Mouse (Mus musculus) neural tube, embryonic 14.5 days (tissue): ENCODE measurements around the gene Alg6. TPM values are rescaled to one million over a fixed set of nuclear protein-coding genes. Genes with fewer than 3 reads are reported as not detected.

Source experiments
- ATAC-seq: fragments of 200-750 bp; cut with Nextera tagmentation; 2 replicates; pipeline ENCODE4 v1.8.0; 2017; ENCODE audit warnings: low read depth, mild to moderate bottlenecking, moderate TSS enrichment, moderate library complexity
- H3K27ac ChIP-seq: fragments of 300-500 bp; sonication (generic); 2 replicates; pipeline ENCODE4 v1.5.1; 2014; ENCODE audit warnings: low read depth, mild to moderate bottlenecking, control low read depth, low read length, moderate library complexity, mixed read lengths
- H3K27me3 ChIP-seq: fragments of 300-500 bp; sonication (generic); 2 replicates; pipeline ENCODE4 v1.6.1; 2014; ENCODE audit warnings: low read length; ENCODE audit not compliant: control insufficient read depth, insufficient read depth
- H3K36me3 ChIP-seq: fragments of 300-500 bp; sonication (generic); 2 replicates; pipeline ENCODE4 v1.6.1; 2014; ENCODE audit warnings: low read length, mixed read lengths; ENCODE audit not compliant: control insufficient read depth, insufficient read depth
- H3K4me1 ChIP-seq: fragments of 300-500 bp; sonication (generic); 2 replicates; pipeline ENCODE4 v1.6.1; 2014; ENCODE audit warnings: low read length; ENCODE audit not compliant: control insufficient read depth, insufficient read depth
- H3K4me2 ChIP-seq: fragments of 300-500 bp; sonication (generic); 2 replicates; pipeline ENCODE4 v1.6.1; 2014; ENCODE audit warnings: mild to moderate bottlenecking, low read depth, low read length, control low read depth
- H3K4me3 ChIP-seq: fragments of 300-500 bp; sonication (generic); 2 replicates; pipeline ENCODE4 v1.5.1; 2014; ENCODE audit warnings: low read depth, low read length, control low read depth, mixed read lengths
- H3K9ac ChIP-seq: fragments of 300-500 bp; sonication (generic); replicated peaks from 2 replicates; pipeline ENCODE4 v1.6.1; 2014; ENCODE audit warnings: low read depth, mild to moderate bottlenecking, control low read depth, low read length, mixed read lengths
- H3K9me3 ChIP-seq: fragments of 300-500 bp; sonication (generic); 2 replicates; pipeline ENCODE4 v1.6.1; 2016; ENCODE audit warnings: low read length; ENCODE audit not compliant: control insufficient read depth
- WGBS: fragments of 180-500 bp; shearing (Covaris S2); extraction: QIAGEN DNeasy Blood & Tissue Kit; methylation state at CpG from one replicate; pipeline ENCODE4 v1.1.7; 2014; 5-methylcytosine and 5-hydroxymethylcytosine counted together
- polyA plus RNA-seq: library from polyadenylated mRNA; unstranded; fragments of >200 nt; fragmentation: Nextera tagmentation; extraction: Ambion mirVana; gene quantifications from 2 replicates; pipeline ENCODE4 v1.2.1, GENCODE M21; 2014

Alg6 gene
- polyA plus RNA-seq, 1 experiment from 2014 or later: 15.9 TPM

DNA sequence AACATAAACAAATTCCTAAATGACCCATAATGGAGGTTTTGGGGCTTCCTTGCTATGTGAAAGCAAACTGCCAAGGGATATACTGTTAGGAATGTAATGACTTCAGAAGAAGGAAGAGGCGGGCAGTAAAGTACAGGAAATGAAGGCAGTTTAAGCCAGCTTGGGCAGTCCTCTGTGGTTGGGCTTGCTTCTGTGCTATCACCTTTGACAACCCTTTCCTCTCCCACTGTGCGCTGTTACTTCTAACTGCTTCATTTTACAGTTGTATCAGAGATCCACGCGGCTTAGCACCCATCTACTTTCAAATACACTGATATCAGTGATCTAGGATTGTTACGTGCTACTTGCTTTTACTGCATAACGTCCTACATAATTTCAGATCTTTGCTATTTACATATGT, 76.9 kb downstream of the Alg6 start:
- WGBS: 90% methylated on average over 6 of the region's 6 CpGs
- H3K4me3 ChIP-seq: no peak overlapping the region
- no peaks in the 10 kb centered on the region for H3K4me1 ChIP-seq
- no peak overlapping the region for H3K4me2 ChIP-seq
- no peak overlapping the region for H3K9ac ChIP-seq
- ATAC-seq: no peak
- no peak overlapping the region for H3K27ac ChIP-seq
- no peaks in the 10 kb centered on the region for H3K36me3 ChIP-seq
- no peaks in the 10 kb centered on the region for H3K27me3 ChIP-seq
- H3K9me3 ChIP-seq: no peaks in the 10 kb centered on the region

Other genes starting within 250 kb of the Alg6 start
- 2.5 and 3.2 TPM in 2 replicates for gene Foxd3, start 59.4 kb upstream of the Alg6 start, polyA plus RNA-seq
- 13.6 and 13.9 TPM in 2 replicates for gene Efcab7, start 113.5 kb downstream of the Alg6 start, polyA plus RNA-seq
- gene Pgm1, start 213.8 kb downstream of the Alg6 start, polyA plus RNA-seq: 77.1 and 86.5 TPM in 2 replicates
- 10.6 and 15.9 TPM in 2 replicates for gene Itgb3bp, start 214.1 kb downstream of the Alg6 start, polyA plus RNA-seq